Mouse (Mus musculus): ENCODE data around the gene Cygb. TPM values are rescaled to one million over a fixed set of nuclear protein-coding genes. Genes with fewer than 3 reads are reported as not detected.
A peak's percentile ranks its signal among the peaks of the same experiment; 100 is the strongest.

The Cygb gene
- total and polyA plus RNA-seq, 3 experiments: not detected

- 0 out of 4 replicates have a peak, but pooled peaks of 1 of the 2 experiments have one; percentile 2 for TF ChIP-seq CTCF (conservative IDR thresholded peaks at IDR 0.05 in 1 of 2, IDR thresholded peaks at IDR 0.05 in 1 of 2; ENCODE audit: low read depth in 2 of 2, low read length in 2 of 2)
- no peak for TF ChIP-seq PAX5 (IDR thresholded peaks at IDR 0.05; ENCODE audit: low read length)
- no peak overlapping the region for H3K4me2 ChIP-seq (ENCODE audit: insufficient read depth, low read depth, poor library complexity, severe bottlenecking)
- no peak overlapping the region for H3K9ac ChIP-seq (ENCODE audit: insufficient read depth, low read depth)
- H3K4me1 ChIP-seq (ENCODE audit: control insufficient read depth in 1 of 2, insufficient read depth in 2 of 2): peaks cover 0 to 19% of the 10 kb centered on the region in 2 experiments; a peak in 2 of 4 replicates
- dilution Hi-C loops (cut with MboI; ENCODE audit: extremely low pct_ligation_motif_present, extremely low pct_unique_long_range_greater_than_20kb, low sequenced_read_pairs) (no loop called here), in situ Hi-C loops (cut with MboI; ENCODE audit: low pct_ligation_motif_present, low pct_unique_long_range_greater_than_20kb, low sequenced_read_pairs) (loop anchor here (10.0 kb wide), 1 partner anchor 124 kb away; no protein-coding TSS in a partner anchor)
- DNase-seq (ENCODE audit: extremely low read depth): no peak
- no peaks in the 10 kb centered on the region for H3K27me3 ChIP-seq (replicated peaks)
- H3K9me3 ChIP-seq (replicated peaks; ENCODE audit: low read length): no peaks in the 10 kb centered on the region
- 0 out of 2 replicates have a peak, but pooled peaks cover 3% of the 10 kb centered on the region for H3K79me2 ChIP-seq (replicated peaks; ENCODE audit: control insufficient read depth, extremely low read depth, insufficient read depth, poor library complexity, severe bottlenecking)
- H3K27ac ChIP-seq (ENCODE audit: insufficient read depth, low read depth): no peak overlapping the region
- peaks cover 54 to 98% of the 10 kb centered on the region in 2 experiments for H3K36me3 ChIP-seq (replicated peaks in 1 of 2; ENCODE audit: control insufficient read depth in 1 of 2, insufficient read depth in 1 of 2, low read length in 1 of 2)
- no peak overlapping the region for H3K4me3 ChIP-seq (replicated peaks in 1 of 3; ENCODE audit: low read depth in 2 of 3, low read length in 2 of 3, poor library complexity in 1 of 3)
These were observed 26.4 kb upstream of the Cygb start for GRCm38 (mm10) chr11:116680321-116681091.

DNA sequence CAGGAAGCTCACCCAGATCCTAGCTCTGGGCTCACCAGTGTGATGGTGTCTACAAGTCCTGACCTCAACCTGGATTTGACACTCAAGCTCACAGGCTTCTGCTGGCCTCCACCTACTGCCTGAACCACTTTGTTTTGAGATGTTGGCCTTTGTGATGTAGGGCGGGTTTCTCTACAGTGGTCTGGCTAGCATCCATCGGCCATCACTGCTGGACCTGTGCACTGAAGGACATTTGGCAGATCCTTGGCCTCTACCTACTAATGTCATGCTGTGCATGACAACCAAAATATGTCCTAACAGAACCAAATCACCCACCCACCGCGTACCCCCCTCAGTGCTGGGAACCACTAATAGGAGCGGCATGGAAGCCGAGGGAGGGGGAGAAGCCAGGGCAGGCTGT is 25.0 kb upstream of the Cygb start:
- no peak overlapping the region for H3K9ac ChIP-seq (ENCODE audit: insufficient read depth, low read depth)
- no peak for TF ChIP-seq ETS1 (conservative IDR thresholded peaks at IDR 0.05; ENCODE audit: low read depth, low read length)
- TF ChIP-seq JUND (conservative IDR thresholded peaks at IDR 0.05; ENCODE audit: low read depth, low read length): no peak
- 0 out of 2 replicates have a peak, but pooled peaks have one; percentile 5 for TF ChIP-seq POLR2AphosphoS2 (IDR thresholded peaks at IDR 0.05; ENCODE audit: low read depth, low read length)
- TF ChIP-seq BHLHE40 (IDR thresholded peaks at IDR 0.05; ENCODE audit: low read depth, low read length): no peak
- no peak overlapping the region for H3K4me3 ChIP-seq (replicated peaks in 1 of 3; ENCODE audit: low read depth in 2 of 3, low read length in 2 of 3, poor library complexity in 1 of 3)
- DNase-seq (ENCODE audit: extremely low read depth): no peak
- in situ Hi-C loops (cut with MboI; ENCODE audit: low pct_ligation_motif_present, low pct_unique_long_range_greater_than_20kb, low sequenced_read_pairs): no loop called here
- no peak overlapping the region for H3K27ac ChIP-seq (ENCODE audit: insufficient read depth, low read depth)
- peaks cover 66 to 98% of the 10 kb centered on the region in 2 experiments for H3K36me3 ChIP-seq (replicated peaks in 1 of 2; ENCODE audit: control insufficient read depth in 1 of 2, insufficient read depth in 1 of 2, low read length in 1 of 2)
- peaks cover 4 to 33% of the 10 kb centered on the region in 2 experiments; a peak in 3 of 4 replicates for H3K4me1 ChIP-seq (ENCODE audit: control insufficient read depth in 1 of 2, insufficient read depth in 2 of 2)
- H3K9me3 ChIP-seq (replicated peaks; ENCODE audit: low read length): no peaks in the 10 kb centered on the region
- H3K4me2 ChIP-seq (ENCODE audit: insufficient read depth, low read depth, poor library complexity, severe bottlenecking): no peak overlapping the region
- peaks cover 15% of the 10 kb centered on the region for H3K79me2 ChIP-seq (replicated peaks; ENCODE audit: control insufficient read depth, extremely low read depth, insufficient read depth, poor library complexity, severe bottlenecking)
- no peaks in the 10 kb centered on the region for H3K27me3 ChIP-seq (replicated peaks)
- dilution Hi-C loops (cut with MboI; ENCODE audit: extremely low pct_ligation_motif_present, extremely low pct_unique_long_range_greater_than_20kb, low sequenced_read_pairs): no loop called here

DNA sequence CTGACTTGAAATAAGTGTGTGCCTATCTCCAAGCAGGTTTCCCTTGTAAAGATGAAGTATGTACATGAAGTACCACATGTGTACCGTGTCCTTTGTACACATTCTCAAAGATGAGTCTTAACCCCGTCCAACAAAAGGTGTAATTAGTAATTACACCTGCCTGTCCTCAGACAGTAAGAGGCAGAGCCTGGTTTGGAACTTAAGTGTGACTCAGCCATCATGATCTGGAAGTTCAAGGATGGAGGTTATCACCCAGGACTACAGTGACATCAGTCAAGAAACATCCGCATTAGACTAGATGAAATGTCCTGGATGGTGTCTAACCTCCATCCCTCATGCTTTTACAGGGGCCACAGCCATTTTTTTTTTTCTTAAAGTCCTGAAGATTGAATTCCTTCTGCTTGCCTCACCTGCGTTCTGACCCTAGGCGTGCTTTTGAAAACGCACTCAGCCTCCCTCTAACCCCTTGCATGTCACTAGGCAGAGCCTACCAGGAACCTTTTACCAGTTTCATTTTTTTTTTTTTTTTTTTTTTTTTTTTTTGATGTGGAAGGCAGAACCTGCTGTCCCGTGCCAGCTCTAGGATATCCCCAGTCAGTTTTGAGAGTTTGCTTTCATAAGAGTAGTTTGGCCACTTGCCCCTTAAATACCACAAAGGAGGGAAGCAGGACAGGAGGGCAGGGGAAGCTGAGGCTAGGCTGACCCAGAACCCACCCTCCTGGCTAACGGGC is 23.8 kb upstream of the Cygb start:
- Histone ChIP-seq H3K9ac (ENCODE audit: insufficient read depth, low read depth) (no peak overlapping the region), H3K4me3 (replicated peaks in 1 of 3; ENCODE audit: low read depth in 2 of 3, low read length in 2 of 3, poor library complexity in 1 of 3) (no peak overlapping the region), H3K36me3 (replicated peaks in 1 of 2; ENCODE audit: control insufficient read depth in 1 of 2, insufficient read depth in 1 of 2, low read length in 1 of 2) (peaks cover 76 to 100% of the 10 kb centered on the region in 2 experiments), H3K4me2 (ENCODE audit: insufficient read depth, low read depth, poor library complexity, severe bottlenecking) (no peak overlapping the region), H3K27ac (ENCODE audit: insufficient read depth, low read depth) (no peak overlapping the region), H3K79me2 (replicated peaks; ENCODE audit: control insufficient read depth, extremely low read depth, insufficient read depth, poor library complexity, severe bottlenecking) (peaks cover 28% of the 10 kb centered on the region), H3K4me1 (ENCODE audit: control insufficient read depth in 1 of 2, insufficient read depth in 2 of 2) (peaks cover 15 to 45% of the 10 kb centered on the region in 2 experiments), H3K9me3 (replicated peaks; ENCODE audit: low read length) (no peaks in the 10 kb centered on the region), H3K27me3 (replicated peaks) (no peaks in the 10 kb centered on the region)
- DNase-seq (ENCODE audit: extremely low read depth): no peak
- no peak for TF ChIP-seq JUND (conservative IDR thresholded peaks at IDR 0.05; ENCODE audit: low read depth, low read length)
- TF ChIP-seq POLR2A (IDR thresholded peaks at IDR 0.05; ENCODE audit: low read depth, low read length): peak; percentile 34; the same call in 1 of the 2 replicates
- peak; percentile 68 for TF ChIP-seq ZNF384 (IDR thresholded peaks at IDR 0.05; ENCODE audit: low read depth, low read length)
- in situ Hi-C loops (cut with MboI; ENCODE audit: low pct_ligation_motif_present, low pct_unique_long_range_greater_than_20kb, low sequenced_read_pairs) (no loop called here), dilution Hi-C loops (cut with MboI; ENCODE audit: extremely low pct_ligation_motif_present, extremely low pct_unique_long_range_greater_than_20kb, low sequenced_read_pairs) (no loop called here)
